Mouse (Mus musculus) stomach, embryonic 15.5 days (tissue): ENCODE measurements at regions not wholly inside any gene's neighbourhood (a gene's known extent, or its start where the extent isn't known, plus 50 kb on each side); places are given as distances from the start of the nearest gene placed in this dataset.

Experiments used
- ATAC-seq: fragments of 200-750 bp; cut with Nextera tagmentation; 2 replicates; pipeline ENCODE4 v1.8.0; 2017; ENCODE audit warnings: low read depth, moderate number of reproducible peaks, moderate TSS enrichment; ENCODE audit not compliant: insufficient read depth, low FRiP score
- H3K27ac ChIP-seq: fragments of 300-500 bp; sonication (generic); 2 replicates; pipeline ENCODE4 v1.5.1; 2015; ENCODE audit warnings: mild to moderate bottlenecking, inconsistent platforms
- H3K27me3 ChIP-seq: fragments of 300-500 bp; sonication (generic); replicated peaks from 2 replicates; pipeline ENCODE4 v1.6.1; 2015; ENCODE audit warnings: inconsistent platforms
- H3K36me3 ChIP-seq: fragments of 300-500 bp; sonication (generic); 2 replicates; pipeline ENCODE4 v1.6.1; 2015; ENCODE audit warnings: inconsistent platforms
- H3K4me1 ChIP-seq: fragments of 300-500 bp; sonication (generic); 2 replicates; pipeline ENCODE4 v1.6.1; 2015; ENCODE audit warnings: inconsistent platforms
- H3K4me2 ChIP-seq: fragments of 300-500 bp; sonication (generic); 2 replicates; pipeline ENCODE4 v1.6.1; 2015; ENCODE audit warnings: mild to moderate bottlenecking, inconsistent platforms
- H3K4me3 ChIP-seq: fragments of 300-500 bp; sonication (generic); replicated peaks from 2 replicates; pipeline ENCODE4 v1.5.1; 2015; ENCODE audit warnings: inconsistent platforms
- H3K9ac ChIP-seq: fragments of 300-500 bp; sonication (generic); 2 replicates; pipeline ENCODE4 v1.6.1; 2015; ENCODE audit warnings: inconsistent platforms
- H3K9me3 ChIP-seq: fragments of 300-500 bp; sonication (generic); 2 replicates; pipeline ENCODE4 v1.6.1; 2016; ENCODE audit warnings: inconsistent platforms
- WGBS: fragments of 180-500 bp; shearing (Covaris S2); methylation state at CpG from one replicate; pipeline ENCODE4 v1.1.7; 2015; 5-methylcytosine and 5-hydroxymethylcytosine counted together

- peak; percentile 43; the same call in 1 of the 2 replicates for ATAC-seq
- 48% methylated on average over 5 of the region's 5 CpGs for WGBS
- no peaks in the 10 kb centered on the region for H3K9me3 ChIP-seq
- H3K27ac ChIP-seq = peak overlapping the region; percentile 71; the same call in 1 of the 2 replicates
- no peaks in the 10 kb centered on the region for H3K36me3 ChIP-seq
- H3K4me1 ChIP-seq = 0 out of 2 replicates have a peak, but pooled peaks cover 6% of the 10 kb centered on the region
- no peak overlapping the region for H3K4me3 ChIP-seq
- no peak overlapping the region for H3K9ac ChIP-seq
- no peaks in the 10 kb centered on the region for H3K27me3 ChIP-seq
- no peak overlapping the region for H3K4me2 ChIP-seq
Observed at GRCm38 (mm10) chr19:33029688-33030444, 272.6 kb downstream of the Pten start.

DNA sequence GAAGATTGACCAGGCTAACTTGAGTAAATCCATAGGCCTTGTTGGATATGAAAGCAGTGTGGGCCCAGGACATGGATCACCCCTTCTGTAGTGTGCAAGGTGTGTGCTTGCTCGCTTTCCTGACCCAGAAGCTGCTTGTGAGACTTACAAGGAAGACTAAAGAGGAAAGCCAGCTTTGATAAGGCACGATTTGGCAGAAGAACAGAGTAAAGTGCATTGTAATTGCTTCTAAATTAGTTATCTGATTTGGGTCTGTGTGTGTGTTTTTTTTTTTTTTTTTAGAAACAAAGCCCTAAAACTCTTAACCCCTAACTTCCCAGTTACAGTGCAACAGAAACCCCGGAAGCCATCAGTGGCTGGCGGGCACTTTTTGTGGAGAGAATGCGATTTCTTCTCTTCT is 283.2 kb downstream of the Pten start:
- no peaks in the 10 kb centered on the region for H3K9me3 ChIP-seq
- H3K36me3 ChIP-seq = no peaks in the 10 kb centered on the region
- no peak overlapping the region for H3K27ac ChIP-seq
- ATAC-seq = no peak
- H3K4me2 ChIP-seq = no peak overlapping the region
- 81% methylated on average over 5 of the region's 5 CpGs for WGBS
- no peak overlapping the region for H3K9ac ChIP-seq
- no peak overlapping the region for H3K4me3 ChIP-seq
- no peaks in the 10 kb centered on the region for H3K27me3 ChIP-seq
- no peaks in the 10 kb centered on the region for H3K4me1 ChIP-seq

DNA sequence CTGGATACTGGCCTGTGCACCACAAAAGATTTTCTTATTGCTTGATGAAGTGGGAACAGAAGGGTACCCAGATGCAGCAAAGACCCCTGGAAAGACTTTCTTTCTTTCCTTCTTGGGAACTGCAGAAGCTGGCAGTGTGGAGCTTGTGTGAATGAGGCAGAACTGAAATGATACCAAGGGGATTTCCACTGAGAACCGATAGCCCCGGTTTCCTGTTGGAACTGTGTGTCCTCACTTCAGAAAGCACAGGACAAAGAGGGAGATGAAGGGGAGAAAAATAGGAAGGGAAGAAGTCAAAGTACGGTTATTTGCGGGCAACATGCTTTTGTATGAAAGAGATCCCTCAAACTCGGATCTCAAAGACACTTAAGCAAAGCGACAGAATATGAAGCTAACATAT is 283.7 kb downstream of the Pten start:
- no peaks in the 10 kb centered on the region for H3K27me3 ChIP-seq
- 79% methylated on average over 6 of the region's 6 CpGs for WGBS
- no peak for ATAC-seq
- H3K4me1 ChIP-seq = no peaks in the 10 kb centered on the region
- H3K4me3 ChIP-seq = no peak overlapping the region
- no peaks in the 10 kb centered on the region for H3K36me3 ChIP-seq
- no peak overlapping the region for H3K4me2 ChIP-seq
- H3K9me3 ChIP-seq = no peaks in the 10 kb centered on the region
- no peak overlapping the region for H3K9ac ChIP-seq
- no peak overlapping the region for H3K27ac ChIP-seq

DNA sequence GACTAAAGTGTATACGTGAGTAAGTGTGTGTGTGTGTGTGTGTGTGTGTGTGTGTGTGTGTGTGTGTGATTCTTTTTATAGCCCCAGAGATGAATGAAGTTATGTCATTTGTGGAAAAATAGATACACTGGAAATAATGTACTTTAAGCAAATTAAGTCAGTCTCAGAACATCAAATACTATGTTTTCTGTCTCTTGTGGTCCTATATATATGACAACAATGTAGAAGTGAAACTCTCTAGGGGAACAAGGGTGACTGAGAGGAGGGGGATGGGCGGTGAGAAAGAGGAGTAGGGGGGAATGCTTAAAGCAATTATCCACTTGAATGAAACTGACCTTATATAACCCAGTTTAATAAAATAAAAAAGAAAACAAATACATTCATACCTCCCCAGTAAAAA is 285.5 kb downstream of the Pten start:
- Histone ChIP-seq H3K4me3 (no peak overlapping the region), H3K4me2 (no peak overlapping the region), H3K4me1 (no peaks in the 10 kb centered on the region), H3K27ac (no peak overlapping the region), H3K27me3 (no peaks in the 10 kb centered on the region), H3K36me3 (no peaks in the 10 kb centered on the region), H3K9ac (no peak overlapping the region), H3K9me3 (no peaks in the 10 kb centered on the region)
- no peak for ATAC-seq
- 74% methylated on average over 2 of the region's 2 CpGs for WGBS

- Histone ChIP-seq H3K27me3 (no peaks in the 10 kb centered on the region), H3K4me3 (no peak overlapping the region), H3K9ac (no peak overlapping the region), H3K9me3 (no peaks in the 10 kb centered on the region), H3K36me3 (no peaks in the 10 kb centered on the region), H3K27ac (no peak overlapping the region), H3K4me1 (no peaks in the 10 kb centered on the region), H3K4me2 (no peak overlapping the region)
- 74% methylated on average over 3 of the region's 3 CpGs for WGBS
- no peak for ATAC-seq
Observed at GRCm38 (mm10) chr19:33043696-33044095, 286.4 kb downstream of the Pten start.

DNA sequence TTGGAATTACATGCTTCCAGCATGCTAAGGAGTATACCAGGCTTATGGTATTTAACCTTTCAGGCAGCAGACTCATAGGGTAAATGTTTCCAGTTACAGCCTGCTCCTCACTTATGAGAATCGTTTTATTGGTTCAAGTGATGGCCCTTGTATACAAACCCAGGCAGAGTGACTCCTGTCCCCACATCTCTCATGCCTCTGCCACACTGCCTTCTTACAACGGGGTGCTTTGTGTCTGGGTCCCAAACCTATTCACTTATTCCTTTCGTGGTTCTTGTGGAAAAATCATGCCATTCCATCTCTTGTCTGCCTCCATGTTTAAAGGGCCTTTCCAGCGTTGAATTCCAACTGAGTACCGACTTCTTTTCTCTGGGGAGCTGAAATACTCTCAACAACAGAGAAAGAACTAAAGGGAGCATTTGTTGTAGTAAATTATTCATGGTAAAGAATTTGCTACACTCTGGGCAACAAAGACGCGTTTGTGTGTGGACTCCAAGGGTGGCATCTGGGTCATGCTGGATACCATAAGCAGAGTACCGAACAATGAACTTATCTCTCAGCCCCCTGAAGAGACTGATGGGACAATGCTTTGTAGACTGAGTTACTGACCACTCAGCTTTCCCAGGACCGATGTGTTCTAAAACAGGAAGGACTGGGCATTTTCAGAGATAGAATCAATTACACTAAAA is 291.6 kb downstream of the Pten start:
- no peaks in the 10 kb centered on the region for H3K4me1 ChIP-seq
- H3K36me3 ChIP-seq = no peaks in the 10 kb centered on the region
- H3K27ac ChIP-seq = no peak overlapping the region
- H3K9ac ChIP-seq = no peak overlapping the region
- H3K4me3 ChIP-seq = no peak overlapping the region
- no peak for ATAC-seq
- H3K27me3 ChIP-seq = no peaks in the 10 kb centered on the region
- 77% methylated on average over 9 of the region's 9 CpGs for WGBS
- no peak overlapping the region for H3K4me2 ChIP-seq
- no peaks in the 10 kb centered on the region for H3K9me3 ChIP-seq

DNA sequence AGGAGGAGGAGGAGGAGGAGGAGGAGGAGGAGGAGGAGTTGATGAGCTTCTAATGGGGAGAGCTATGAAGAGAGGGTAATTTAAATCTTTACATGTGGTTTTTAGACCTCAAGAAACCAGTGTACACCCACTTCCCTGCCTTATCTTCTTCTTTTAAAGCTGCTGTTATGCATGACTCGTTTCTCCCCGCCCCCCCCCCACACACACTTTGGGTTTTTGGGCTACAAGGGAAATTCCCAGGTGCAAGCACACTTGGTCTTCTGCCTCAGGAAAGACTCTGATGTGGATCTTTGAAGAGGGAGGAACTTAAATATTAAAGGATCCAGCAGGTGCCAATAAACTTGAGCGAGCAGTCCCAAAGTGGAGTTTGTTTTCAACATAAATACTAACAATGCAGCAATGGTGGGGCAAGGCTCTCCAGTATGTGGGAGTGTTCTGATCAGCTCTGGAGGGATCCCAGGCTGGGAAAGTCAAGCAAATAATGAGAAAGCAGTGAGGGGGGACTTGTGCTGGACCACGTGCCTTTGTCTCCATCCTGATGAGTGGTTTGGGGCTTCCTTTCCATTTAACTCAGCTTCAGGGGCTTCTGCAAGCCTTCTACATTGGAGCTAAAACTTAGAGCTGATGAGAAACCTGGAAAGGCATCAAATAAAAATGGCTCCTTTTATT is 296.0 kb downstream of the Pten start:
- ATAC-seq = no peak
- no peaks in the 10 kb centered on the region for H3K27me3 ChIP-seq
- H3K9me3 ChIP-seq = no peaks in the 10 kb centered on the region
- H3K27ac ChIP-seq = no peak overlapping the region
- WGBS = 75% methylated on average over 4 of the region's 4 CpGs
- H3K36me3 ChIP-seq = no peaks in the 10 kb centered on the region
- no peak overlapping the region for H3K4me3 ChIP-seq
- no peak overlapping the region for H3K9ac ChIP-seq
- no peak overlapping the region for H3K4me2 ChIP-seq
- no peaks in the 10 kb centered on the region for H3K4me1 ChIP-seq

DNA sequence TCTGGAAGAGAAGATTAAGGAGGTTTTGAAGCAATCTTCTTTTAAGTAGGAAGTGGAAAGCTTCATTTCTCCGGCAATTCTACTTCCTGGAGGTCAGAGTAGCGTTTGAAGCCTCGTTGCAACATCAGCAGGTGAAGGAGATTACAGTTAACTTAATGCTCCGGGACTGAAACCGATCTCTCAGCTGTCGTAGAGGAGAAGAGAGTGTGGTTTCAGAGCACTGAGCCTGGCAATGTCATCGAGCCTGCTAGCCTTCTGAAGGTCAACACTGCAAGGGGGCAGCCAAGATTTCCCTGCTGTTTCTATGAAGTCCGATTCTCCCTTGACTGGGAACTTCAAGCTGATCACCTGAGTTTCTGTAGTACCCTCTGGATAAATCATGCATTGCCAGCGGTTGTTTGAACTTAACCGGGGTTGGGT is 299.1 kb downstream of the Pten start:
- H3K27ac ChIP-seq = no peak overlapping the region
- no peak overlapping the region for H3K9ac ChIP-seq
- no peaks in the 10 kb centered on the region for H3K4me1 ChIP-seq
- H3K27me3 ChIP-seq = no peaks in the 10 kb centered on the region
- no peaks in the 10 kb centered on the region for H3K9me3 ChIP-seq
- 46% methylated on average over 10 of the region's 10 CpGs for WGBS
- no peak overlapping the region for H3K4me2 ChIP-seq
- H3K36me3 ChIP-seq = no peaks in the 10 kb centered on the region
- H3K4me3 ChIP-seq = no peak overlapping the region
- ATAC-seq = no peak

DNA sequence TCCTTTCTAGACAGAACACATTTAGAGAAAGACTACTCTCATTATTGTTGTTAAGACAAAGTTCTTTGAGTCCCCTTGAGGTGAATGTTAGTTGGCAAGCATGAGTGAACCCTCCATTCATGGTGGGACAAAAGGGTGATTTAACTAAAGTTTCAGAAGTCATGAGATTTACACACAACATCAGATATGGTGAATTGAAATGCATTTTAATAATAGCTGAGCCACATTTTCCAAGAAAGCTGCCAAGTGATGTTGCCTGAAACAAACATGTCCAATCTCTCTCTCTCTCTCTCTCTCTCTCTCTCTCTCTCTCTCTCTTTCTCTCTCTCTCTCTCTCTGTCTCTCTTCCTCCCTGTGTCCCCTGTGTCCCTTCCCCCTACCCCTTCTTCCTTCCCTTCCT is 303.7 kb downstream of the Pten start:
- H3K36me3 ChIP-seq = no peaks in the 10 kb centered on the region
- H3K27me3 ChIP-seq = no peaks in the 10 kb centered on the region
- H3K9ac ChIP-seq = no peak overlapping the region
- ATAC-seq = no peak
- no peaks in the 10 kb centered on the region for H3K9me3 ChIP-seq
- no peak overlapping the region for H3K4me2 ChIP-seq
- no peak overlapping the region for H3K27ac ChIP-seq
- H3K4me1 ChIP-seq = no peaks in the 10 kb centered on the region
- no peak overlapping the region for H3K4me3 ChIP-seq

DNA sequence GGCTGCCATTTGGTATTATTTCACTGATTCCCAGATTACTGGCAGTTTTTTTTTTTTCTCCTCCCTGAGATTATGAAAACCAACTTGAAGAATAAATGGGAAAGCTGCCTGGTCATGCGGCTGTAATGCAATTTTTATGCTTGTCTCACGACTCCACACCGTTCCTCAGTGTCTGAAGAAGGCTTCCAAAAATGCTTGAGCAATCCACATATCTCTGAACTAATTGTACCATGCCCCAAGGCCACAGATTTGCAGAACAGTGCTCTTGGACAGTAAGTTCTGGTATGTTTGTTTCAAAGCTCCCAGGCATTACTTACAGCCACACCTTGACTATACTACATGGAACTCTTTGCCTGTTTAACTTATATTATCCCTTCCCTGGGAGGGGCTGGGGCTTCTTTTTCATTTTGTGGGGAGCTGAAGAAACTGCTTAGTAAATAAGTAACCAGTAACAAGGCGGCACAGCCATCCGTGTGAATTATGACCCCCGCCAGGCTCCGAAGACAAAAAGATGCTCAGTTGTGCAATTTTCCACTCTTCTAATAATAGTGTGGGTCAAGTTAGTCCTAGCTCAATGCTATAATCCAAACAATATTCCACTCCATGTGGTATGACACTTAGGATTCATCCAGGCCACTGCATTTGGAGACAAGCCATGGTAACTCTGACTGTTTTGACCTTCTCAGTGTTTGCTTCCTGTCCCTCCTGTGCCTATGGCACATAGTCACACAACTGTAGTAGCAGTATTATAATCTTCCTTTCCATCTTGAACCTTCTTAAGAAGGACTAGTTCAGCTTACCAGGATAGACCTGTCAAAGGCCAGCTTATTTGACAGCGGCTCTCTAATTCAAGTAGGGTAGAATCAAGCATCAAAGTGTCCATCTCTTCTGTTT is 305.1 kb downstream of the Pten start:
- Histone ChIP-seq H3K4me1 (no peaks in the 10 kb centered on the region), H3K4me3 (no peak overlapping the region), H3K27ac (no peak overlapping the region), H3K4me2 (no peak overlapping the region), H3K36me3 (no peaks in the 10 kb centered on the region), H3K9me3 (no peaks in the 10 kb centered on the region), H3K9ac (no peak overlapping the region), H3K27me3 (no peaks in the 10 kb centered on the region)
- 77% methylated on average over 8 of the region's 8 CpGs for WGBS
- no peak for ATAC-seq

GRCm38 (mm10) chr19:33065274-33066200 is 308.2 kb downstream of the Pten start:
- peak overlapping the region; percentile 14; the same call in 1 of the 2 replicates for H3K27ac ChIP-seq
- no peak overlapping the region for H3K9ac ChIP-seq
- H3K4me3 ChIP-seq = no peak overlapping the region
- 50% methylated on average over 19 of the region's 19 CpGs for WGBS
- no peaks in the 10 kb centered on the region for H3K4me1 ChIP-seq
- no peak overlapping the region for H3K4me2 ChIP-seq
- H3K27me3 ChIP-seq = no peaks in the 10 kb centered on the region
- no peak for ATAC-seq
- H3K36me3 ChIP-seq = no peaks in the 10 kb centered on the region
- H3K9me3 ChIP-seq = no peaks in the 10 kb centered on the region
